Mouse (Mus musculus): ENCODE data around the gene Socs2. TPM values are rescaled to one million over a fixed set of nuclear protein-coding genes. Genes with fewer than 3 reads are reported as not detected.

The Socs2 gene
- polyA plus RNA-seq, 1 experiment, result 101 TPM

DNA sequence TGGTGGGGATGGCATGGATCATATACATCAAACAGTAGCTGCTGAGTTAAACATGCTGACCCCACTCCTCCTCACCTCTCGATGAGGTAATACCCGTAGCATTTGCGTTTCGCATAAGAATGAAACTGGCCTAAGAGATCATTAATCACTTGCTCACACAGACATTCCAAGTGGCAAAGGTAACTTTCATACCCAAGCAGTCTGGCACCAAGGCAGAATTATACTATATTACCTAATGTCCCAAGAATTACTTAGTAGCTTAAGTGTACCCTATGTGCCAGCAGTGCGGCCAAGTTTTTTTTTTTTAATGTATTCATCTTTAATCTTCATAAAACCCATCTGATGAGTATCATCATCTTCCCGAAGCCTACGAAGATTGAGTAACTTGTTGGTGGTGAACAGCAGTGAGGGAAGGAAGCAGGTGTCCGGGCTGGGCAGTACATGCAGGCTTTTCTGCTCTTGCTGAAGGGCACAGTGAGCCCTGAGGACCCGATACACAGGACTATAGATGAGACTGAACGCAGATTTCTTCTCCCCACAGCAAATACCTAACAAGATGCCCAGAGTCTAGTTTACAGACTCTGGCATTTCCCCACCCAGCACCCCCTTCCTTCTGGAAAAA is 22.8 kb upstream of the Socs2 start:
- no peak for TF ChIP-seq GATA1 (IDR thresholded peaks at IDR 0.05; ENCODE audit: low read length)

DNA sequence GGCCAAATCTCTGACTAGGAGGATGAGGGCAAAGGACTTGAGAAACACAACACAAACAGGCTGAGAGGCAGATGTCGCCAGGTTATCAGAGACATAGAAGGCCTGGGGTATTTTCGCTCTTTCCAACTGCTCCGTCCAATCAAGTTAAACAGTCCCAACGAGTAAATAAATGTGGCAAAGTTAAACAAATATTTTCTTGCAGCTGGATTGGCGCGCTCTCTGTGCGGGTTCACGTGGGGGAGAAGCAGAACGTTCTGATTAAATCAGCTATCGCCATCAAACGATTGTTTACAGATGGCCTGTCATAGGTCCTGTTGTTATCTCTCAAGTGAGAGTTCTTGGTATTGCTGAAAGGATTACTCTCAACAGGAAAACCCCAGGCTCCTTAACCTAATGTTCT is 22.0 kb upstream of the Socs2 start:
- TF ChIP-seq GATA1 (IDR thresholded peaks at IDR 0.05; ENCODE audit: low read length), result no peak

DNA sequence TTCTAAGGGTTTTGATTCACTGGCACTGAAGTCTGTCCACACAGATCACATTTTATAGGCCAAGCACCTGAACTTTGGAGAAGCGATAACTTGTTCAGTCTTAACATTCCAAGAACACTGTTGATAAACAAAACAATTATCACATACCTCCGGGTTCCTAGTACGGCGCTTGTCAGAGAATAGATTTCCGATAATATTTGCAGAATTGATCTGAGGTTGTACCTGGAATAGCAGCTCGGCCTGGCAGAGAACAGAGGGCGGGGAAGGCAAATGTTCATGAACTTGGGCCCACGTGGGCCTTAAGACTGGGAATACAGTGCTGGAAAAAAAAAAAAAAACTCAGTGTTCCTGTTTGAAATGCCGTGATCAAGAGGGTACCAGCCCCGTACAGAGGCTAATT is 13.3 kb upstream of the Socs2 start:
- TF ChIP-seq GATA1 (IDR thresholded peaks at IDR 0.05; ENCODE audit: low read length), result no peak

DNA sequence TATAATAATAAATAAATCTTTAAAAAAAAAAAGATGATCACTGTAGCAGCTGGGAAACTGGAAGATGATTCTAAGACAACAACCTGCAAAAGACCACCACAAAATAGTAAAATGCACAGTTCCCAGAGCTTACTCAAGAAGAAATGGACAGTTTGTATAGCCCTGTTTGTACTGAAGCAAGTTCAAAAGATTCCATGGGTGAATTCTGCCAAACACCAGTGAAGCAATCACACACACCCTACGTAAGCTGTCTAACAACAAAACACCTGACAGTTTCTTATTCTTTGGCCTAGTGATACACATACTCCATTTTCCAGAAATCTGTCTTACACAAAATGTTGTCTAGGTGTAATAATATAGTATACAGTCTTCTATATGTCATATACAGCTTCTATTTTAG is 12.1 kb upstream of the Socs2 start:
- no peak for TF ChIP-seq GATA1 (IDR thresholded peaks at IDR 0.05; ENCODE audit: low read length)

DNA sequence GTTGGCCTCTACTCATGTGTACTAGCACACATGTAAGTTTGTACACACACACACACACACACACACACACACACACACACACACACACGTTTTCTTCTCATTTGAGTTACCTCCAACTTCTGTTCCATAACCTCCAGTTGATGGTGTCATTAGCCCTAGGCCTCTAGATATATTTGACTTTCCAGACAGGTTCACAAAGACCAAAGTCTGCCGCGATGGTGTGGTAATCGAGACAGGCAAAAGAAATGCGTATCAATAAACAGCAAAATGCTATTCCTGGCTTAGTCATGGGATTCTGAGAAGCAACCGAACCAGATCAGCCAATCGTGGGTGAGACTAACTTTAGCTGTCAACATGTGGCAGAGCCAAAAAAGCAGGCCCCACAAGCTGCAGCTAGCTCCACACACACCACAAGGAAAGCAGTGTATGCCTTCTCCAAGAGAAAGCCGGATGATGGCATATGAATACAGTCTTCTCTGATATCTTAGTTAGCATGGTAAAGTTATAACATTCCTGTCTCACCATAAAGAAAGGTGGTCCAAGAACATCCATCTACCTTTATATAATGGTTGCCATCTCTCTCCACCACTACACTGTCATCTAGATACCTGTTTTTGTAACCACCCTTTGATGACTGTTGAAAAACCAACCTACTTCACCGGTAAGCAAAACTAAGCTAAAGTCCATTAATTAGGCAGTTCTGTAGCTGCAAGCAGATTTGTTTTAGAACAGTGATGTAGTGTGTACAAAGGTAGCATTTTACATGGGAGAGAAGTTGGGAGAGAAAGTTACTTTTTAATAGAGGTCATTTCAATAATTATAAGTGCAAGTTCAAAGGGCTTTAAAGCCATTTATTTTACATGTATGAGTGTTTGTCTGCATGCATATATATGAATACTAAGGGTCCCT is 9.5 kb upstream of the Socs2 start:
- no peak for TF ChIP-seq GATA1 (IDR thresholded peaks at IDR 0.05; ENCODE audit: low read length)

DNA sequence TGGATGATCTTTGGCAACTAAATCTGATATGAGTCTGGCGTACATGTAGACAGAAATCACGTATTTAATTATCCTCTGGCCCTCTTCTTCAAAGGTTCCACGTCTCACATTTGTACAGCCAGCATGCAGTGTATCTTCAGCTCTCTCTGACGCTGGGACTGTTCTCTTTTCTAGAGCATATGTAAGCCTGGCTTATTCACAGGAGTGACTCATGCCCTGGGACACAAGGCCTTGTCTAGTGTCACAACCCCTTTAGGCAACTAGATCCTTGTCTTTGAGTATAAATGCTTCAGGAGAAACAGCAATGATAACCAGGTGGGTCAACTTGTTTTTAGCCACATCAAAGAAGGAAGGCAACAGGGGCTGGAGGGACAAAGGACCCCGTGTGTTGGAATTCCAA is 5.7 kb upstream of the Socs2 start:
- TF ChIP-seq GATA1 (IDR thresholded peaks at IDR 0.05; ENCODE audit: low read length), result no peak

DNA sequence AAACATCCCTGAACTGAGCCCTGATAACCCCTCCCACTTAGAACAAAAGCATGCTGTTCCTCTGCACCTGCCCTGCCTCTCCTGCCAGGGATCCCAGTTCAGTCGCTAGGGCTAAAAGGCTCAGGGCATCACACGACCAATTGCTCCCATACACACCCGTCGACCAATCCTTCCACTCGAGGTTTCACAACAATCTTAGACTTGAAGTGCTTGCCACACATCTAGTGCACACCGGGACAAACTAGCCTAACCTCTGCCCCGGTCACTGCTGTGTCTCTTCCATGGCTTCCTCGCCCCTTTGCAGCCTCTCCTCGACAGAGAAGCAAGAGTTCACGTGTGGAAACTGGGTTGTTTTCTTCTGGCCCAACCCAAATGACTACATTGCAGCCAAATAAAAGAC is 3.3 kb upstream of the Socs2 start:
- no peak for TF ChIP-seq GATA1 (IDR thresholded peaks at IDR 0.05; ENCODE audit: low read length)

DNA sequence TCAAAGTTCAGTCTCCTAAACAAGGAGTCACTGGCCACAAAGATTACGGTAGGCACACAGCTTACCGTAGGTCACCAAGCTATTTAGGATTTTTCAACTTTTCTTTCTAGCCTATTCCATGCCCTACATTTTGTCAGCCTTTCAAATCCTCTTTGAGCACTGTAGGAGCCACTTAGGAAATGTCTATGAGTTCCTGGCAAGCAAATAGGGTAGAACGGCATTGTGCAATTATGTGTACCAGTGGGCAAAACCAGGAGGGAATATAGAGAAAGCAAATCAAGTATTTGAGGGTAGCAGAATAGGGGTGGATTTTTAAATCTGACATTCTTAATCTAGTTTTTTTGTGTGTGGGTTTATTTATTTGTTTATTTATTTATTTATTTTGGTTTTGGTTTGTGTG is 2.7 kb upstream of the Socs2 start:
- no peak for TF ChIP-seq GATA1 (IDR thresholded peaks at IDR 0.05; ENCODE audit: low read length)

DNA sequence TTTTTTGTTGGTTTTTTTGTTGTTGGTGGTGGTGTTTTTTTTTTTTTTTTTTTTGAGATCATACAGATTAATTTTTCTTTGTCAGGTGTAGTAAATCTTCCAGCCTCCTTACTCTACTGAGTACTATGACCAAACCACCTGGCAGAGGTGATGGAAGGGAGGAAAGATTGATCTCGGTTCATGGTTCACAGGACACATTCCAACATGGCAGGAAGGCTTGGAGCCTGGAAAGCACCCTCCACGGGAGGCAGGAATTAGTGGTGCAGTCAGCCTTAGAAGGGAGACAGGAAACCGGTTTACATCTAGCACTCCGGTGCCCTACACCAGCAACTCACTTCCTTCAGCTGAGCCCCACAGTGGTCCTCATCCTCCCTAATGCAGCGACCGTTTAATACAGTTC is 1.7 kb upstream of the Socs2 start:
- TF ChIP-seq GATA1 (IDR thresholded peaks at IDR 0.05; ENCODE audit: low read length), result no peak

DNA sequence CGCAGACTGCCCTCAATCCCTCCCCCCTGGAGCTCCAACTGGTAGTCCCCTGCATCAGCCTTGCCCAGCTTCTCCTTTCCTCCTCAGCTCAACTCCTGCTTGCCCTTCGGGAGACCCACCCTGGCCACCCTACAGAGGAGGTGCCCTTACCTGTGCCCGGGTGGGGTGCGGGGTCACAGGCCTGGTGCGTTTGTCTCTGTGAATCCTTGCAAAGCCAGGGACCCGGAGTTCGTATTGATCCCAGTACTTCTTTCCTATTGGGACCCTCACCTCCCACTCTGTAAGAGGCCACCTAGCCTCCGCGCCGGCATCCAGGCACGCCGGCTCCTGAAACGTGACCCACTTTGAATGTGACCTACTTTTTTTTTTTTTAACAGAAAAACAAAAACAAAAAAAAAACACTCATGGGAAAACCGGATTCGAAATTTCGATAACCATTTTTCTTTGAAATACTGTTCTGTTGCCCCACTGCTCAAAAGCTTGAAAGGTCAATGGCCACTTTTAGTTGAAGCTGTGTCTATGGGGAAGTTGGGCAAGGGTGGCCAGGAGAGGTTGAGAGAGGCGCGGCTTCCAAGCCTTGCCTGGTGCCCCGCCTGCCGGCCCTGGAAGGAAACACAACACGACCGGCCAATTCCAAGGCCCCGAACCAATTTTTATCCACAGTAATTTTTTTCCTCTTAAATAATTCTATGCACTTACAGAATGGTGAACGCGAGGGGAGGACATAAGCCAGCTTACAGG is 686 bp upstream of the Socs2 start:
- TF ChIP-seq GATA1 (IDR thresholded peaks at IDR 0.05; ENCODE audit: low read length), result no peak

DNA sequence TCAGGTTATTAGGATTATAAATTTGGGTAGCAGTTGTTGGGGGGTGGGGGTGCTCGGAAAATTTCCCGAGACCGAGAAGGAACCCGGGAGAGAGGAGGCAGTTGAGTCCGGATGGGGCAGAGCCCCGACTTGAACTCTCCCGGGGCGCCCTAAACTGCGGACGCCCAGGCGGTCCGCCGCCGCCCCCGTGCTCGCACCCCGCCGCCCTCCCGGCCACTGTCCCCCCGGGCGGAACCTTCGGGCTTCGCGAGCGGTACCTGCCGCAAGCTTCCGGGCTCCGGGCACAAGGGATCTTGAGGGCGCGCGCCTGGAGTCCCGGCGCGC is 657 bp downstream of the Socs2 start:
- no peak for TF ChIP-seq GATA1 (IDR thresholded peaks at IDR 0.05; ENCODE audit: low read length)

DNA sequence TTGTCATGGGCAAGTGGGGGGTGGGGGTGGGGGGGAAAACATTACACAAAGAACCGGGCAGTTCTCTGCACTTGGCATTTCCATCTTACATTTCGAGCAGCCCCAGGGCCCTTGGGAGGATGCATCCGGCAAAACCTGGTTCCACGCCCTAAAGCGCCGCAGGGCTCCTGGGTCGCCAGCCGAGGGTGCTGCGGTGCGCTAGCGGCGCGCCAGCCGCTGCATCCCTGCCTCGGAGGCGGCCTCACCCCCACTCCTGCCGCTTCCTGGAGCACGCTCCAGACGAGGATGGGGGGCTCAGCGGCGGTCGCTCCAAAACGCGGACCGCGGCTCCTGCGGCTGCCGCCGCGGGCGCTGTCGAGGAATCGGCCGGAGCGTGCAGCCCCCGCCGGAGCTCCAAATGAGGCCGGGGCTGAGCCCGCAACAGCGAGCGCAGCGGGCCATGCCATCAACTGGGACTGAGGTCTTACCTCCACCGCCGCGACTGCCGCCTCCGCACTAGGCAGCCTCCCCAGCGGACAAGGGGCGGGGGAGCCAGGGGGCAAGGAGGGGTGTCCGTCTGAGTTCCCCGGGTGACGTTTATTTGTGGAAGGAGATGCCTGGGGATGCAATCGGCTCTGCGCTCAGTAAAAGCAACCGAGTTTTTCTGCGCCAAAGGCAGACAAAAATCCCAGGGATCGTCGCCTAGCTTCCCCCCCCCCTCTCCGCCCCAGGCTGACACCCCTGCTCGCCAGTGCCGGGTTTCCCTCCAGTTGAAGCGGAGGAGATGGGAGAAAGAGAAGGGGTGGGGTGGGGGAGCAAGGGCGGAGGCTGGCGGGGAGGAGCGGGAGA is 1.2 kb downstream of the Socs2 start:
- TF ChIP-seq GATA1 (IDR thresholded peaks at IDR 0.05; ENCODE audit: low read length), result no peak

DNA sequence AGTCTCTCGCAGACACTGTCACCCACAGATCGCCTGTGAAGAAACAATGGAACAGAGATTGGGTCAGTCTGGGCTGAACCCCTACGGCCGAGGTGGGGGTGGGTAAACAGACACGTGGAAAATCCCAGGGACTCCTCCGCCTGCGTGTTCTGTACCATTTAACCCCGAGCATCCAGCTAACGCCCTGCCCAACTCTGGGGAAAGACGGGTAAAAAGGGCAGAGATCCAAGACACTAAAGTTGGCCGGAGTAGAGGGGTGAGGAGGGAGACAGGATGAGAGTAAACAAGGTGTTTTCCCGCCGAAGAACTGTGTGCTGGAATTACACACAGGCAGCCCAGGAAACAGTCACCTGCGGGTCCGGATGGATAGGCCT is 1.8 kb downstream of the Socs2 start:
- TF ChIP-seq GATA1 (IDR thresholded peaks at IDR 0.05; ENCODE audit: low read length), result no peak

DNA sequence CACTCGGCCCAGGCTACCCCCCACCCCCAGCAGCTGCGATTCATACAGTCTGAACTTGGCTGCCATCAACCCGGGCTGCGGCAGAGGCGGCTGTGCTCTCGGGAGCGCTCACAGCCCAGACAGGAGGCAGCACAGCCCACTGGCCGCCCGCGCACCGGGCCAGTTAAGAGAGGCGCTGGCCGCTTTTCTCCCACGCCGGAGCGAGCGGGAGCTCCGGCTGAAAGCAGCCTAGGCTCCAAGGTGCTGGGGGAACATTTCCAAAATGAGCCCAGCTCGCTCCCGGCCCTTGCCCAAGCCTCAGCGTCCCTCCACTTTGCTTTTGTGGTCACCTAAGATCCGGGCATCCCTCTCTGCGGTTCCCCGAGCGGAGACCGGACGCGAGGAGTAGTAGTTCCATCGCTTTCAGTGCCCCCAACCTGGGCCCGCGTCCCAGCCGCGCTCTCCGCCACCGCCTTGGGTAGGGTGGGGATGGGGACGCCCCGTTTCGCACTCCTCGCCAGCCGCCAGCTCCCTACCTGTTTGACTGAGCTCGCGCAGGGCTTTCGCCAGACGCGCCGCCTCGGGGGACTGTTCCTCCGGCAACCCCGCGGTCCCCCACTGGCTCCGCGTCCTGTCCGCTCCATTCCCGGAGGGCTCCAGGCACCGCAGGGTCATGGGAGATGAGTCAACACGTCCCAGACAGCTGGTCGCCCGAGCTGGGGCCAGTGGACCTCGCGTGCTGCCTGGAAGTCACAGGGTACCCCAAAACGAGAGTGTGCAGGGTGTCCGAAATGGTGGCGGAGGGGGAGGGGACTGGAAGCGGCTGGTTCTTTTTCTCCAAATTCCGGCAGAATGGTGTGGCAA is 2.4 kb downstream of the Socs2 start:
- no peak for TF ChIP-seq GATA1 (IDR thresholded peaks at IDR 0.05; ENCODE audit: low read length)

DNA sequence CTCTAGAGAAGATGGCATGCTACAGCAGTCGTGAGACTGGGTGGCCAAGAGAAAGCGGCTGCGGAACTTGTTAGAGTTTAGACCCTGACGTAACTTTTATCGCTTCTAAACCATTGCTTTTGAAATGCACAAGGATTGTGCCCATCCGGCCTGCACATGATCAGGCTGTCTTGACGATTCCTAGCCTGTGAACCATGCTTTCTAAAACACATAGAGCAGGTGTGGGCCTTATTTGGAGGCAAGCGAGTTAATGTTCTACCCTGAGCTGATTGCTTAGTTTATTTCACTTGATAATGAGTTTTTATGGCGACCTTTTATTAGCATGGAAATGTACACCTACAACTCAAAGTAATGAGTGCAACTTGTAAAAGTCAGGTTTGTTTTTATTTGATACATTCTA is 5.8 kb downstream of the Socs2 start:
- no peak for TF ChIP-seq GATA1 (IDR thresholded peaks at IDR 0.05; ENCODE audit: low read length)

Measured in G1E-ER4 (cell line).